Mouse (Mus musculus): ENCODE data around the gene Acsf3. TPM values are rescaled to one million over a fixed set of nuclear protein-coding genes. Genes with fewer than 3 reads are reported as not detected.

Gene Acsf3
- total RNA-seq, 2 experiments from 2014 or later = 5.0 to 12.0 TPM

GRCm38 (mm10) chr8:122760116-122760515 is 15.2 kb upstream of the Acsf3 start:
- no peak for ATAC-seq (replicated peaks; ENCODE audit: poor library complexity, severe bottlenecking)

DNA sequence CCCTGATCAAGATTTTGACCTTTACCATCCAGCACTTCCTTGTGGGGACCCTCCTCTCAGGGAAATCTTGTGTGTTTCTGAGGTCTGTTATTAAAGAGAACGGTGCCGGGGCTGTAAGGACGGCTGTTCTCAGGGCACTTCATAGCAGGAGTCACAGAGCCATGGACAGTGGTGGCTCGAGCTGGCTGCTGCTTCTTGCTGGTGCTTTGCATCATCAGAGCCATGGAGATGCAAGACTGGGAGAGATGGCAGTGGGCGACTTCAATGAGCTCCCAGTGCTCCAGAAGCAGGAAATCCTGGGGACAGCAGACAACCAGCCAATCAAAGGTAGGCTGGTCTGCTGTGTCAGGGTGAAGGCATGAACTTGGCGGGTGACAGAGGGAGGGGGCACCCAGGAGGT is 14.2 kb upstream of the Acsf3 start:
- no peak for ATAC-seq (replicated peaks; ENCODE audit: poor library complexity, severe bottlenecking)

DNA sequence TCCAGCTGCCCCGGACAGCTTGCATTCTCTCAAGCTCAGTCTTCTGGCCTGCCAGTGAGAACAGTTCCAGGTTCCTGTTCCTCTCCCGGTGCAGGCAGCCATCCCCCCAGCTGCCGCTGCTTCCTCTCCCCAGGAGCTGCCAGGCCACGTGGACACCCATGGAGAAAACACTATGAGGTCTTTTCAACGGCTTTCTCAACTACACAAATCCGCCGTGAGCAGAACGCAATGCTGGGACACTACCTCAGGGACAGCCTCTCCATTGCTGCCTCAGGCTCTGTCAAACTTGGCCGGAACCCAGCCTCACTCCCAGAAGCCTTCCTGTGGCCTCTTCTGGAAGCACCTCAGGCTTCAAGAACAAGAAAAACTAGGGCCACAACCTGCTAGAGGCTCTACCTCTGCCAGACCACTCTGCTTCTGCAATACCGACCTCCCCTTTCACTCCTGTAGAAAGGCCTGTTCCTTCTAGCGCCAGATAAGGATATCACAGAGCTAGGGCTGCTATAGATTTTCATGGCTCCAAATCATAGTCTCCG is 12.5 kb upstream of the Acsf3 start:
- ATAC-seq (replicated peaks; ENCODE audit: poor library complexity, severe bottlenecking) = peak; percentile 71

- peak; percentile 18; the same call in 1 of the 2 replicates for ATAC-seq (replicated peaks; ENCODE audit: poor library complexity, severe bottlenecking)
These were observed 12.0 kb upstream of the Acsf3 start for GRCm38 (mm10) chr8:122763267-122763738.

GRCm38 (mm10) chr8:122764790-122765474 is 10.4 kb upstream of the Acsf3 start:
- 0 out of 2 replicates have a peak, but pooled peaks have one; percentile 14 for ATAC-seq (replicated peaks; ENCODE audit: poor library complexity, severe bottlenecking)

DNA sequence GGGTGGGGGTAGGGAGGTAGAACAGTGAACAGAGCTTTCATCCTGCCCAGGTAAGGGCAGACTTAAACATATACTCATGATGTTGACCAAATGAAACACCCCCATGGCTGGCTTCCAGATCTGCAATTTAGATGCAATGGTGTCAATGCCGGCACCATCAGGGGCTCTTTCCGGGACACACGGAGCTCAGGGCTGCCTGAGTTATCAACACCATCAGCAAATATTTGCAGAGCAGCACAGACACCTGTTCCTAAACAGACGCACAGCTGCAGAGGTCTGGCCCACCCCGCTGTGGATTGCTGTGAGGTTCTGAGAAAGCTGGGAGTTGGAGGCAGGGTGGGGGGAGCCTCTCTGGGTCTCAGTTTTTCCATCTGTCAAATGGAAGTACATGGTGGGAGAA is 9.1 kb upstream of the Acsf3 start:
- no peak for ATAC-seq (replicated peaks; ENCODE audit: poor library complexity, severe bottlenecking)

DNA sequence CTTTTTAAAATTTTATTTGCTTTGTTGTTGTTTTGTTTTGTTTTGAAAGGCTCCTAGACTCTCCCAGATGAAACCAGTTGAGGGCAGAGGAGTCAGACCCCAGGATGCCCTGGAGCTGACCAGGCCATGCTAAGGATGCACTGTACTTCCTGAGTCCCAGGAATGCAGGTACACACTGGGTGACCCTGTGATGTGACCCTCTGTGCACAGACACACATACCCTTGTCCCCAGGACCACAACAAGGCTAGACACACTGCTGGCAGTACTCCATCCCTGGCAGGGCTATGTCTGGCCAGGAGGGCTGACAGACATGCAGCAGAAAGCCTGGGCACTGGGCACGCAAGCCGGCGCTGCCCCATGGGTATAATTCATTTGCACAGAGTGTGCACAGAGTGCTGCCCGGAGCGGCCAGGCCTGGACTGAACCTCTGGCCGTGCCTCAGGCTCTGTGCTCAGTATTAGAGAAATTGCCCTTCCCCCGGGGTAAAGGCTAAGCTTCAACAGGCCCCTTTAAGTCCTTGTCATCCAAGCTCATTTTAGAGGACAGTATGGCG is 8.6 kb upstream of the Acsf3 start:
- ATAC-seq (replicated peaks; ENCODE audit: poor library complexity, severe bottlenecking) = no peak

GRCm38 (mm10) chr8:122767229-122767628 is 8.1 kb upstream of the Acsf3 start:
- ATAC-seq (replicated peaks; ENCODE audit: poor library complexity, severe bottlenecking) = peak; percentile 30; the same call in 1 of the 2 replicates

DNA sequence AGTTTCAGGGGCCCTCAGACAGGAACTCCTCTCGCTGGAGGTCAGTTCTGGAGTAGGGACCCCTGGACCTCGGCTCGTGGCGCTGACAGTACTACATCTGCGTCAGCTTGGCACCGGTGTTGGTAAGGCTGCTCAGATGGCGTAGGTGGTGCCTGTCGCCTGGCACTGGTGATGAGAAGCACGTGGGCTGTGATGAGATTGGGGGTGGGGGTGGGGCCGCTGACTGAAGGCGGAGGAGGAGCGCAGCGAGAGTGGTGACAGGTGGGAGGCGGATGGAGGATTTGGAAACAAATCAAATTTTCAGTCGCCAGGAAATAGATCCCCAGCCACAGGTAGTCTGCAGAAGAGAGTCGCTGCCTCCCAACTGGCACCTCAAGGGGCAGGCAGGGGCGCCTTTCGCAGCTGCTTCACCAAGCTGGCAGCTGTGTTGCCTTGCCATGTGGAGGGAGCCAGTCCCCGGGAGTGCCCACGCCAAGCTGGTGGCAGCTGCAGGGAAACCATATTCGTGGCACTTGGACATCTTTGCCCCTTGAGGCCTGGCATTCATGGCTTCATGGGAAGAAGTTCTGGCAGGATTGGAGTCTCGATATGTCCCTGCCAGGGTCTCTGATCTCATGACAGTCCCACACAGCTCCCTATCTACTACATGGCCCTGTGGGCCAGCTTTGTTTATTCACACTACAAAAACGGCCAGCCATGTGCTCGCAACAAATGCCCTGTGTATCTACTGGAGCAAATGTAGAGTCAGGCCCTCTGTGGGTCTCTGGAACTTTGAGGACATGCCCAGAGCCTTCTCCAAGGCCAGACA is 5.8 kb upstream of the Acsf3 start:
- ATAC-seq (replicated peaks; ENCODE audit: poor library complexity, severe bottlenecking) = no peak

DNA sequence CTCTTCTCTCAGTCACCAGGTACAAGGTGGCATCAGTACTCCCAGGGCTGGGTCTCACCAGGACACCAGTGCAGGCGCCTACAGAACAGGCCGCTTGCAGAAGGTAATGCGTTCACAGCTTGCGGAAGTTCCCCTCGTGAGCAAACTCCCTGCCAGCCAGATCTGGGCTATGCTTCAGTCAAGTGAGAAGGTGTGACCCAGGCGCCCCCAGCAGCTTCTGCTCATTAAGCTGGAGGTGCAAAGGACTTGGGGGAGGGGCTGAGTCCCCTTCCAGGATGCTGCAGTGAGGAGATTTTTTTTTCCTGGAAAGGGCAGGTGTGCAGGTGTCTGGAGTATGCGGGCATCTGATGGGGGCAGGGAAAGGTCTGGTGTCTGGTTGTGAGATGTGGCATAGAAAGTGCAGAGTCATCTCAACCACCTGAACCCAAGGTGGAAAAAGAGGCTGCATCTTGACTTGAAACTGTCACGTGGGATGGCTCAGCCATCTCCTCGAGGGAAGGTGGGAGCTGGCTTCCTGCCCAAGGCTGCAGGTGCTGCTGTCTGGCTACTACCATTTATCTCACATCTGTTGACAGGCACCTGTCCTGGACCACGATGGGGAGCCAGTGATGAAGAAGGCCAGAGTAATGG is 2.7 kb upstream of the Acsf3 start:
- no peak for ATAC-seq (replicated peaks; ENCODE audit: poor library complexity, severe bottlenecking)

DNA sequence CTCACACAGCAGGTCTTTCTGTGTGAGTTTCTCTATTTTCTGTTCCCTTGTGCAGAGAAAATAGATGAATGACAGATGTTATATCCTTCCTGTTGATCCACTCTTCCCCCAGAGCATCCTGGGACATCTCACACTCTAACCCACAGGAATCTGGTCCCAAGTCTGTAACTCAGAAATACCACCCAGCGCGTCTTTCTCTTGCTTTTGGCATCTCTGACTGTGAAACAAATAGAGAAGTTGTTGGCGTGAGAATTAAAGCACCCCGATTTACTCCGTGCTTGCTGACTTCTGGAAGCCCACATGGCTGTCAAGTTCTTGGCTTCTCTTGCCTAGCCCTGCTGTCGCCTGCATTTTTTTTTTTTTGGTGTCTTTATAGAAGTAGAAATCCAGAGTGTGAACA is 2.4 kb downstream of the Acsf3 start:
- no peak for ATAC-seq (replicated peaks; ENCODE audit: poor library complexity, severe bottlenecking)

DNA sequence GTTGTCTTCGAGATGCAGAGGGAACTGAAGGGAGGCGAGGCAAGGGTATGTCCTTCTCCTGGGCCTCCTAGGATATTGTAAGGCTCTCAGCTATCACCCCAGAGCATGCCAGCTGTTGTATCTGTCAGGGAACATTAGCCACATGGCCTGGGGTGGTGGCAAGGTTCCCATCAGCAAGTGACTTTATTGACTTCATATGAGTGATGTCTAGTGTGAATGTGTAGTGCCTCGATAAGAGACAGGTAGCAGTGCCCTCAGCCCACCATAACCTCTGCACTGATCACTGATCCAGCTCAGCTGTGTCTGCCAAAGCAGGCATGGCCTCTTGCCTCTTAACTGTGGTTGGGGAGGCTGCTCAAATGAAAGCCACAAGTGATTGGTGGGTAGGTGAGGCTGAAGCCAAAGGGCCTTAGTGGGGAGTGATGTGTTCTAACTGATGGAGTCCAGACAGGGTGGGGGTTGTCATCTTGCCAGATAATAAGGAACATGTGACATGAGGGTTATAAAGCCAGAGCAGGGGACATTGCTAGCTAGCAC is 3.5 kb downstream of the Acsf3 start:
- ATAC-seq (replicated peaks; ENCODE audit: poor library complexity, severe bottlenecking) = no peak

DNA sequence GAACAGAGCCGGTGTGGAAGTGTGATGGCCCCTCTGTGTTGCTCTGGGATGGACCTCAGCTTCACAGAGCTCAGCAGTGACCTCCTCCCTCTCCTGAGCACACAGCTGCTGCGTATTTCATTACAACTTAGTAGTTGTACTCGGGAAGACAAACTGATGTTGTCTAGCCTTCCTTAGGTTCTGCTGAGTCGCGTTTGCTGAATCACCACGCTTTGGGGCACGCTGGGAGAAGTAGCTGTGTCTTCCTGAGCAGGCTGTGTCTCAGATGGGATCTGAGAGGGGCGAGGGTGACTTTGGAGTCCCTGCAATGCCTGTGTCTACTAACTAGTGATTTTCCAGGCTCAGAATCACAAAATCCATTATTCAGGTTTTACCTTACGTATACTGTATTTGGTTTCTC is 4.0 kb downstream of the Acsf3 start:
- ATAC-seq (replicated peaks; ENCODE audit: poor library complexity, severe bottlenecking) = no peak

DNA sequence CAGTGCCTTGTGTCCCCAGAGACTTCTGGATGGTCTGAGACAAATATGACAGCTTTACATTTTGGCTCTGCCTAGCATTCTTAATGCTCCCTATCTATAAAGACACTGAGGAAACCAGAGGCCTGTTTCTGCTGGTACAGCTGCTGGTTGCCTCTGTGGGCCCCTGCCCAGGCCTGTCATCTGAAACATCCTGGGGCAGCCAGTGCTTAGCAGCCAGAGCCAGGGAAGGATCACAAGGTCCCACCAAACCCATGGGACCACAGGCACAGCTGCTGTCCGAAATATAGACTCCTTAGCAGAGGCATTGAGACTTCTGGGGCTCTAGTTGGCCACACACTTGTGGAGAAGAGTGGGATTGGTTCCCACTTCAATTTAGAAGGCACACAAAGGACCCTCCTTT is 9.5 kb downstream of the Acsf3 start:
- ATAC-seq (replicated peaks; ENCODE audit: poor library complexity, severe bottlenecking) = no peak

DNA sequence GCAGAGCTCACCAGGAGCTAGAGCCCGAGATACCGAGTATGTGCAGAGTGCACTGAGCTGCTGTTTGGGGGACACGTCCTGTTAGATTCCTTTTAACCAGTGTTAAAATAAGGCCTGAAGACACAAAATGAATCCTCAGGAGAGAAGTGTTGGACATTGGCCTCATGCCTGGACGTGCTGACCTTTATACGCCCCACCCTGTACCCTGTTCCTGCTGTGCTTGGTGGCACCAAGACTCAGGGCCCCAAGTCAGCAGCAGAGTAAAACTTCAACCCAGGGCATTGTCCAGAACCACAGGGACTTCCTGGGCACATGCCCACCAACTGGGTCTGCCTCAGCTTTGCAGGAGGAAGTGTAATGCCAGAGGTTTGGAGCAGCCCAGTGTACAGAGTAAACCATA is 14.5 kb downstream of the Acsf3 start:
- ATAC-seq (replicated peaks; ENCODE audit: poor library complexity, severe bottlenecking) = no peak

GRCm38 (mm10) chr8:122793375-122794174 is 18.3 kb downstream of the Acsf3 start:
- ATAC-seq (replicated peaks; ENCODE audit: poor library complexity, severe bottlenecking) = no peak

DNA sequence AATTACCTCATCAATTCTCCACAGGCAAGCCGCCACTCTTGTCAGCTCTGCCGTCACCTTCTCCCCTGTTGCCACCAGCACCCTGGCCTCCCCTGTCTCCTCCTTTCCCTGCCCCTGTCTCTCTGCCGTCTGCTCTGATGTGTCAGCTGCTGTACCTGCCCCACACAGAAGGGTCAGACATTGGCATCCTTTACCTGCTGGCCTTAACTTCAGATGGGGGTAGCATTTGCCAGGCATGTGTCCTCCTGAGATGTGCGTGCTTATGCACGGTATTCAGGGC is 18.8 kb downstream of the Acsf3 start:
- no peak for ATAC-seq (replicated peaks; ENCODE audit: poor library complexity, severe bottlenecking)

DNA sequence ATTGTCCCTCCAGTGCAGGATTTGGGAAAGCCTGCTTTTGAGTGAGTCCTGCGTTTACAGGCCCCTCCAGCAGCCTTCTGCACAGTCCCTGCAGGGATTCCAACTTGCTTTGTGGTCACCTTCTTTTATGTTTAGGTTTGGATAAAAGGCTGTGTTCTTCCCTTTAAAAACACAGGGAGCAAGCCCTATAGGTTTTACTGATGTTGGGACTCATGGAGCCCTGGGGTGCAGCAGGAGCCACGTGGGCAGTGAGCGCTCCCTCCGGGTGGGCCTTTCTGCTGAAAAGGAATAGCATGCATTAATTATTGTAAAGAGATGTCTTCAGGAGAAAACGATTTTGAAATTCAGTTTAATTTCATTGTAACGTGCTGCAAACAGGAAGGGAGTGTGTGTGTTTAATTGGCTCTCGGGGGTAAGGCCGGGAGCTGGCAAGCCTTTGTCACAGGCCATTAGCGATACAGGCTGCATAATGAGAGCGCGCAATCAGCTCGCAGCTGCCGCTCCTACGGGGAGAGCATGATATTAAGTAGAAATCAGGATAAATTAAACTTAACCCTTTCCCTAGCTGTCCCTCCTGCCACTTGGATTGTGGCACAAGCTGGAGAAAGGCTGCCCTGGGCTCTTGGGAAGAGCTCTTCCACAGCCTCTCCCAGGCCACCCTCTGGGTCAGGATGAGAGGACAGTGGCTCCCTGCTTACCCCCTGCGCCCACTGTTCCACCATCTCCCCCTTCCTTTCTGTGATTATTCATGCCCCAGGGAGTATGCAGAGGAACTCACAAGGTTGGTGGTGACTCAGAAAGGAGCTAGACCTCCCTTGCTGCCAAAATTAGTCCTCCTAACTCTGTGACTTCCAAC is 28.8 kb downstream of the Acsf3 start:
- no peak for ATAC-seq (replicated peaks; ENCODE audit: poor library complexity, severe bottlenecking)

- no peak for ATAC-seq (replicated peaks; ENCODE audit: poor library complexity, severe bottlenecking)
These were observed 30.1 kb downstream of the Acsf3 start for GRCm38 (mm10) chr8:122805349-122805748.

All from granulocyte monocyte progenitor cell, adult 5-6 weeks (primary cell).